Mouse (Mus musculus) layer of hippocampus, adult 8-10 months (tissue): ENCODE data around the gene Ift46. TPM values are rescaled to one million over a fixed set of nuclear protein-coding genes. Genes with fewer than 3 reads are reported as not detected.
A peak's percentile ranks its signal among the peaks of the same experiment; 100 is the strongest.
"Not testable (repeated sequence)": the region's sequence is repeated elsewhere in the genome, so short reads cannot be mapped to it uniquely, and the experiment has no call there.

Experiments
- DNase-seq, 2 experiments: peaks; one replicate each; pipeline ENCODE4 v3.0.0; 2022; ENCODE audit warnings: low spot score in 2 of 2
- total RNA-seq, 4 experiments: library from RNA; stranded (reverse); gene quantifications; 2 replicates each; pipeline ENCODE4 v1.2.4; 2022

Gene Ift46
- total RNA-seq, 4 experiments from 2014 or later, result 67.4 to 77.6 (median 70.5) TPM

GRCm38 (mm10) chr9:44735886-44736285 lies 31.8 kb upstream of the Ift46 start:
- no peak for DNase-seq

- DNase-seq, result no peak
Measured at GRCm38 (mm10) chr9:44736301-44736700, 31.4 kb upstream of the Ift46 start.

GRCm38 (mm10) chr9:44737240-44737949 lies 30.3 kb upstream of the Ift46 start:
- DNase-seq, result no peak

- no peak for DNase-seq
Measured at GRCm38 (mm10) chr9:44740663-44741192, 27.0 kb upstream of the Ift46 start.

GRCm38 (mm10) chr9:44745371-44745770 lies 22.3 kb upstream of the Ift46 start:
- DNase-seq, result no peak

- no peak for DNase-seq
Measured at GRCm38 (mm10) chr9:44746666-44747065, 21.0 kb upstream of the Ift46 start.

- DNase-seq, result no peak
Measured at GRCm38 (mm10) chr9:44747341-44747740, 20.4 kb upstream of the Ift46 start.

GRCm38 (mm10) chr9:44748473-44748872 lies 19.2 kb upstream of the Ift46 start:
- DNase-seq, result no peak

- no peak for DNase-seq
Measured at GRCm38 (mm10) chr9:44760873-44761272, 6.8 kb upstream of the Ift46 start.

- not testable (repeated sequence) for DNase-seq
Measured at GRCm38 (mm10) chr9:44768029-44768394, 304 bp downstream of the Ift46 start.

- no peak for DNase-seq
Measured at GRCm38 (mm10) chr9:44771376-44771775, 3.7 kb downstream of the Ift46 start.

GRCm38 (mm10) chr9:44772392-44772749 lies 4.7 kb downstream of the Ift46 start:
- no peak for DNase-seq

- peak; percentile 89 to 94 for DNase-seq
Measured at GRCm38 (mm10) chr9:44772750-44773651, 5.3 kb downstream of the Ift46 start.

GRCm38 (mm10) chr9:44792842-44793241 lies 25.1 kb downstream of the Ift46 start:
- no peak for DNase-seq

- DNase-seq, result no peak
Measured at GRCm38 (mm10) chr9:44798298-44798697, 30.6 kb downstream of the Ift46 start.

- DNase-seq, result peak; percentile 86
Measured at GRCm38 (mm10) chr9:44799102-44799957, 31.6 kb downstream of the Ift46 start, which contains the start of gene Tmem25. Gene Tmem25, minus strand, starts transcription at chr9:44799307.

GRCm38 (mm10) chr9:44799958-44800324 lies 32.2 kb downstream of the Ift46 start:
- no peak for DNase-seq

GRCm38 (mm10) chr9:44801669-44802068 lies 34.0 kb downstream of the Ift46 start:
- no peak for DNase-seq

- DNase-seq, result no peak
Measured at GRCm38 (mm10) chr9:44802808-44803450, 35.2 kb downstream of the Ift46 start, which contains the start of gene Ttc36. Gene Ttc36, minus strand, starts transcription at chr9:44803072.

- no peak for DNase-seq
Measured at GRCm38 (mm10) chr9:44804678-44805077, 37.0 kb downstream of the Ift46 start.

- DNase-seq, result no peak
Measured at GRCm38 (mm10) chr9:44805536-44805935, 37.8 kb downstream of the Ift46 start.
